Mouse (Mus musculus): ENCODE measurements around the gene 4930402F06Rik.

GRCm38 (mm10) chr2:35331205-35331604 lies 65.8 kb downstream of the 4930402F06Rik start:
- TF ChIP-seq CTCF (IDR thresholded peaks at IDR 0.05; ENCODE audit: borderline replicate concordance, insufficient read depth, low read depth, low read length) (no peak), POLR2A (IDR thresholded peaks at IDR 0.05; ENCODE audit: borderline replicate concordance, insufficient read depth, low read length) (no peak)

Data from cerebellum, adult 2 months (tissue).